Mouse (Mus musculus) G1E (cell line): ENCODE results near the gene Jagn1. TPM values are rescaled to one million over a fixed set of nuclear protein-coding genes. Genes with fewer than 3 reads are reported as not detected.
A peak's percentile ranks its signal among the peaks of the same experiment; 100 is the strongest.

Experiments used
- ATAC-seq: 2 replicates; pipeline ENCODE4 v1.8.0; 2016; ENCODE audit warnings: mild to moderate bottlenecking; ENCODE audit not compliant: insufficient number of reproducible peaks, poor library complexity, low FRiP score, severe bottlenecking; ENCODE audit errors: extremely low read depth
- DNase-seq: peaks from one replicate; pipeline ENCODE4 v3.0.0; 2012; ENCODE audit warnings: low spot score
- H3K27me3 ChIP-seq: 2 replicates; pipeline ENCODE4 v1.6.1; 2012; ENCODE audit warnings: mild to moderate bottlenecking, low read length, inconsistent platforms; ENCODE audit not compliant: insufficient read depth
- H3K36me3 ChIP-seq: replicated peaks from 2 replicates; pipeline ENCODE3; 2012; ENCODE audit warnings: mild to moderate bottlenecking, inconsistent platforms
- H3K4me1 ChIP-seq: 2 replicates; pipeline ENCODE4 v1.6.1; 2012; ENCODE audit warnings: low read depth, low read length, inconsistent platforms, mixed read lengths; ENCODE audit not compliant: insufficient read depth
- H3K4me3 ChIP-seq: 2 replicates; pipeline ENCODE4 v1.5.1; 2012; ENCODE audit warnings: low read depth, mild to moderate bottlenecking, inconsistent platforms, low read length, moderate library complexity, mixed read lengths
- H3K9me3 ChIP-seq: replicated peaks from 2 replicates; pipeline ENCODE4 v1.6.1; 2012; ENCODE audit warnings: inconsistent platforms
- CTCF ChIP-seq: IDR thresholded peaks from 2 replicates; pipeline ENCODE4 v1.5.1; 2012; ENCODE audit warnings: low read depth, low read length, inconsistent platforms, mixed read lengths
- GATA1 ChIP-seq: IDR thresholded peaks from 2 replicates; pipeline ENCODE4 v1.6.1; 2012; ENCODE audit warnings: borderline replicate concordance, low read length, inconsistent platforms, mixed read lengths
- GATA2 ChIP-seq: IDR thresholded peaks from 2 replicates; pipeline ENCODE4 v1.6.1; 2012; ENCODE audit warnings: low read depth, low read length, inconsistent platforms, borderline replicate concordance
- POLR2AphosphoS5 ChIP-seq: IDR thresholded peaks from 2 replicates; pipeline ENCODE4 v1.6.1; 2012; ENCODE audit warnings: low read depth, low read length, inconsistent platforms; ENCODE audit not compliant: insufficient replicate concordance
- TAL1 ChIP-seq: conservative IDR thresholded peaks from 2 replicates; pipeline ENCODE4 v1.6.1; 2012; ENCODE audit warnings: low read depth, low read length, inconsistent platforms, mixed read lengths
- polyA plus RNA-seq: library from polyadenylated mRNA; stranded (reverse); fragments of >175 nt; gene quantifications from 2 replicates; pipeline ENCODE4 v1.2.3, GENCODE M21; 2012
- total RNA-seq, 2 experiments: library from RNA; stranded (forward) in 1 of 2; stranded (reverse) in 1 of 2; fragments of 200-1000 nt in 1 of 2; fragments of >200 nt in 1 of 2; fragmentation: Nextera tagmentation in 1 of 2; gene quantifications; 2 replicates each; pipeline ENCODE4 v1.2.3; 2014 to 2017

Jagn1 gene
- total and polyA plus RNA-seq, 3 experiments, result 5.6 to 19.4 (median 12.9) TPM

DNA sequence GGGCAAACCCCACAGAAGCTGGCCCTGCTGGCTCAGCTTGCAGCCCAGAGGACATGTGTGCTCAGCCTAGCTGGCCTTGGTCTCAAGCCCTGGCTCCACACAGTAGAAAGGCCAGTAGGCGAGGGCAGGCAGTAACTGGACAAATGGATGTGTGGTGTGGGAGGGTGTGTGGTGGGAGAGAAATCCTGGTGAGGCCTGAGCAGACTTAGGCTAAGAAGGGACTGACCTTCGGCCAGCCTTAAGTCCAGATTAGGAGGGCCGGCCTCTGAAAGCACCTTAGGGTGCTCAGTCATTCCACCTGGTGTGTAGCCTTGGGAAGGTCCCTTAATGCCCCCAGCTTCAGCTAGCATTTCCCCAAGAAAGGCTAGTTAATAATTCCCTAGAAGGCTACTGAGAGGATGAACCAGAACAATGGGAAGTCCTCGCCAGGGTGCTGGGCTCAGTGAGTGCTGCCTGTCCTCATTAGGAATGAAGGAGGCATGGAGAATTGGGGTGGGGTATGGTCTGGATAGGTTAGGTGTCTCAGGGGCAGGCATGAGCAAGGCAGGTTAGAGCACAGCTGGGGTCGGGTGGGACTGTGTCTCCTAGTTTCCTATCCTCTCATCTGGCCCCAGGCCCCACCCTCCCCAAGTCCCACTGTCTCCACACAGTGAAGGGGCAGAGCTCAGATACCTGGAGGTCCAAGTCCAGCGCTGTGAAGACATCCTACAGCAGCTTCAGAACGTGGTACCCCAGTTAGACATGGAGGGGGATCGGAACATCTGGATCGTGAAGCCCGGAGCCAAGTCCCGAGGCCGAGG is 37.5 kb upstream of the Jagn1 start:
- H3K4me1 ChIP-seq, result no peaks in the 10 kb centered on the region; the same call in 1 of the 2 replicates
- ATAC-seq (no peak), DNase-seq (no peak)
- no peak for TF ChIP-seq POLR2AphosphoS5
- no peak for TF ChIP-seq TAL1
- TF ChIP-seq GATA2, result no peak
- TF ChIP-seq GATA1, result no peak
- TF ChIP-seq CTCF, result no peak
- no peaks in the 10 kb centered on the region for H3K27me3 ChIP-seq
- H3K4me3 ChIP-seq, result no peak overlapping the region
- H3K9me3 ChIP-seq, result no peaks in the 10 kb centered on the region
- peaks cover 97% of the 10 kb centered on the region for H3K36me3 ChIP-seq

DNA sequence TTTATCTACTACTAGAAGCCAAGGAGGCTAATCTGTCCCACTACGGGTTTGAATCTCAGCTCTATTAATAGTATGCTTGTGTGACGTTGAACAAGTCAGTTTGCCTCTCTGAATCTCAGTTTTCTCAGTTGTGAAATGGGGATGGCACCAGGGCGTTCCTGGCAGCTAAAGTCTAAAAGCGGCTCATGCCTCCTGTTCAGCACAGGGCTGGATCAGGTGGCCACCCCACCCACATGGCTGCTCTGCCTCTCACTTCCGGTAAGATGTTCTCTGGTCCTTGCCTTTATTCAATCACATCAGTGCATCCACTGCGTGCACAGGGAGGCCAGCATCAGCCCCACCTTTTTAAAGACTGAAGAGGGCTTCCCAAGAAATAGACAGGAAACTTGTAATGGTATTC is 36.9 kb upstream of the Jagn1 start:
- no peak for TF ChIP-seq CTCF
- TF ChIP-seq GATA2, result no peak
- no peak for TF ChIP-seq TAL1
- no peak for TF ChIP-seq POLR2AphosphoS5
- TF ChIP-seq GATA1, result no peak
- Histone ChIP-seq H3K4me3 (no peak overlapping the region), H3K36me3 (peaks cover 97% of the 10 kb centered on the region), H3K4me1 (no peaks in the 10 kb centered on the region; the same call in 1 of the 2 replicates), H3K27me3 (no peaks in the 10 kb centered on the region), H3K9me3 (no peaks in the 10 kb centered on the region)
- no peak for DNase-seq
- no peak for ATAC-seq

DNA sequence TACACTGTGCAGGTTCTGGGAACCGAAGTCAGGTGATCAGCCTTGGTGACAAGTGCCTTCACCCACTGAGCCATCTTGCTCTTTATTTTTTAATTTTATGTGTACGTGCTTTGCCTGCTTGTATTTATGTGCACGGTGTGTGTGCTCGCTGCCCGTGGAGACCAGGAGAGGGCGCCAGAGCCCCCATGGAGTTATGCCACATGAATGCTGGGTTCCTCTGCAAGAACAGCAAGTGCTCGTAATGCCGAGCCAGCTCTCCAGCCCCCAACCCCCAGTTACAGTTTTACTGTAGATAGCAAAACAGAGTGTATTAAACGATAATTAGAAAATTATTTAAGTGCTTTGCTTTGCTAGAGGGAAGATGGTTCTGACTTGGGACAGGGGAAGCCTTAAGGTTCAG is 35.7 kb upstream of the Jagn1 start:
- ATAC-seq (no peak), DNase-seq (no peak)
- peaks cover 96% of the 10 kb centered on the region for H3K36me3 ChIP-seq
- H3K27me3 ChIP-seq, result no peaks in the 10 kb centered on the region
- no peaks in the 10 kb centered on the region for H3K4me1 ChIP-seq
- H3K4me3 ChIP-seq, result no peak overlapping the region
- H3K9me3 ChIP-seq, result no peaks in the 10 kb centered on the region
- TF ChIP-seq CTCF (peak; percentile 27; the same call in 1 of the 2 replicates), GATA2 (no peak), GATA1 (no peak), TAL1 (no peak), POLR2AphosphoS5 (no peak)

DNA sequence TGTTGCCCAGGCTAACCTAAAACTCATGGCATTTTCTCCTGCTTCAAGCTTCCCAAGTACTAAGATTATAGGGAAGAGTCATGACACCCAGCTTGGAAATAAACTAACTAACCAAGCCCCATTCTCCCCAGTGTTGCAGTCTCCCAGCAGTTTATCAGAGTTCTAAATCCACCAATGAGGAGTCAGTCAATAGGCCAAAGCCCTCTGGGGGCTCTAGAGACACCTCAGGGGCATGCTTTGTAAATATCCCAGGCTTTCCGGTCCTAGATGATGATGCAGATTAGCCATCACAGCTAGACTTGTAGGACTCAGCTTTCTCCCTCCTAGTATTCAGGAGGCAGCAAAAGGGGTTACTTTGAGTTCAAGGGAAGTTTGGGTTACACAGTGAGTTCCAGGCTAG is 32.4 kb upstream of the Jagn1 start:
- peaks cover 97% of the 10 kb centered on the region for H3K36me3 ChIP-seq
- DNase-seq, result no peak
- ATAC-seq, result no peak
- peaks cover 2% of the 10 kb centered on the region; the same call in 1 of the 2 replicates for H3K4me1 ChIP-seq
- TF ChIP-seq GATA2 (no peak), GATA1 (no peak), TAL1 (no peak), POLR2AphosphoS5 (no peak), CTCF (no peak)
- no peaks in the 10 kb centered on the region for H3K9me3 ChIP-seq
- H3K27me3 ChIP-seq, result no peaks in the 10 kb centered on the region
- no peak overlapping the region for H3K4me3 ChIP-seq

DNA sequence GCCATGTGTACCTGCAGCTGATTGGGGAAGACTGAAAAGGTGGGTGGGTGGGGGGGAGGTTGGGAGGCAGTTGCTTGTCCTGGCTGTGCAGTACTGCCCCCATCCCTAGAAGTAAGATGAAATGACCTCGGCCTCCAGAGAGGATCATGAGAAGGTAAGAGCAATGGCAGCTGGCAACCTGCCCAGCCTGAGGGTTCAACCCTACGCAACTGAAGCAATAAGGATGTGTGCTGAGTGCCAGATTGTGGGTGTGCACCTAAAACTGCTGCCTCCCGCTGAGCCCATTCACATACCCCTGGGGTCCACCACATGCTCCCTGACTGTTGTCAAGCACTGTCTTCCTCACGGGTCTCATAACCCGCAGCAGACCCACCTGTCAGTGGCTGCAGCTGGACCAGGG is 26.0 kb upstream of the Jagn1 start:
- TF ChIP-seq POLR2AphosphoS5 (no peak), GATA2 (no peak), CTCF (no peak), TAL1 (no peak), GATA1 (no peak)
- Histone ChIP-seq H3K4me3 (no peak overlapping the region), H3K36me3 (peaks cover 64% of the 10 kb centered on the region), H3K9me3 (no peaks in the 10 kb centered on the region), H3K4me1 (peaks cover 35% of the 10 kb centered on the region), H3K27me3 (no peaks in the 10 kb centered on the region)
- ATAC-seq, result no peak
- no peak for DNase-seq

DNA sequence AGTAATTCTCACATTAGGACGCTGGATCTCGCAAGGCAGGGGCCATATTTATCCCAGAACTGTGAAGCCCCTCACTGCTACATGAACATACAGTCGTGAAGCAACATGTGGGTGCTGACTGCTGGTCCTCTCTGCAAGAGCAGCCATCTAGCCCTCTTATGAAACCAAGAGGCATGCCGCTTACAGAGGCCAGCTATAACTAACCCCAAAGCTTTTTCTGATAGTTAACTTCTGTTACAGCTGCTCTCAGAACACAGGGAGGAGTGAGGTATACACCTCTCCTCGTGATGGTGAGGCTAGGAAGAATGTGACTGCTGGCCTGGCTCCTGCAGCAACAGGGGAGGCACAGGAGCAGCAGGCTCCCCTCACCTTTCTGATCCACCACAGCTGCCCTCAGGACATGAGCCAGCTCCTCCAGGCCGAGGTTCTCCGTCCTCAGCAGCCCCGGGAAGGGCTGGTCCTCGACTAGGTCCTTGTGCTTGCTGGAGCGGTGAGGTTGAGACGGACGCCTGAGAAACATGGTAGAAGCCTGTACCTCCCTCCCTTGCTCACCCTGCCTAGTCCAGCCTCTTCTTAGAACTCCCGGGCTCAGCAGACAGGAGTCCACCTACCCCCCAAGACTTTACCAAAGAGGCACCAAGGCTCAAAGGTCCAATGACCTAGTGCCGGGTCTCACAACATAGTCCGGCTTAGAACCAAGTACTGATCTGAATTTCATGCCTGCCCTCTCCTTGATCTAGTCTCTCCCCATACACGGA is 23.7 kb upstream of the Jagn1 start:
- no peak for TF ChIP-seq TAL1
- TF ChIP-seq GATA1, result no peak
- no peak for TF ChIP-seq GATA2
- no peak for TF ChIP-seq POLR2AphosphoS5
- no peak for TF ChIP-seq CTCF
- no peaks in the 10 kb centered on the region for H3K27me3 ChIP-seq
- ATAC-seq, result peak; percentile 31
- H3K9me3 ChIP-seq, result no peaks in the 10 kb centered on the region
- DNase-seq, result peak; percentile 47
- H3K4me1 ChIP-seq, result peaks cover 34% of the 10 kb centered on the region
- H3K36me3 ChIP-seq, result peaks cover 43% of the 10 kb centered on the region
- H3K4me3 ChIP-seq, result peak overlapping the region; percentile 76
